Mouse (Mus musculus): ENCODE results near the gene Lin28a. TPM values are rescaled to one million over a fixed set of nuclear protein-coding genes. Genes with fewer than 3 reads are reported as not detected.

Gene Lin28a
- polyA plus RNA-seq, 1 experiment from 2014 or later: 0.15 TPM

DNA sequence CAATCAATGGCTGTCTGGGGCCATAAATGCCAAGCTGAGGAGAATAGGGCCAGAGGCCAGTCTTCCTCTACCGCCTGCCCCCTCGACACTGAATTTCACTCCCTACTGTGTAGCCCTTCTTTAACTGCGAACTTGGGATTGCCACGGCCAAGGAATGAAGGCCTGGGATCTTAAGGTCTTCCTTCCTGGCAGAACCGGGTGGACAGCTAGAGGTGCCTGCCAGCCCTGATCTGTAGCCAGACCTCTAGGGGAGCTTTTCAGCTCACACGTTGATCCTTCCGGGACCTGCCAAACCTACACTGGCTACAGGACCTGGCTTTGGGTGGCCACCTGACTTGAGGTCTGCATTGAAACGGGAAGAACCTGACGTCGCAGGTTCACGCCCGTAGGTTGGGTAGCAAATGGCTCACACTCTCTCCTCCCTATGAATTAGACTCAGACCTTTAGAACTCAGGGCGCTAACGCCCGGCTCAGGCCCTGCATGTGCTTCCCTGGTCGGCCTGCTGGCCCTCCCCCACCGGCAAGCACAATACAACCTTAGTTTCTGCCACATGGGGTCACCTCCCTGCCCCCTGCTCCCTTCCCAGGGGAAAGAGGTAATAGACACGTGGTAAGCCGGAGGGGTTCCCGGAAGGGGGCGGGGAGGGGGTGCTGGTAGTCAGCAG, 1.3 kb downstream of the Lin28a start:
- H3K9ac ChIP-seq: no peak overlapping the region
- no peak for ATAC-seq
- no peak overlapping the region for H3K27ac ChIP-seq
- H3K36me3 ChIP-seq (ENCODE audit: poor library complexity, severe bottlenecking): no peaks in the 10 kb centered on the region
- H3K4me2 ChIP-seq: peak overlapping the region; percentile 58
- H3K27me3 ChIP-seq: peaks cover 41% of the 10 kb centered on the region
- WGBS: 2% methylated on average over 21 of the region's 21 CpGs
- H3K4me1 ChIP-seq: peaks cover 44% of the 10 kb centered on the region
- H3K9me3 ChIP-seq (replicated peaks): no peaks in the 10 kb centered on the region
- peak overlapping the region; percentile 30 for H3K4me3 ChIP-seq

DNA sequence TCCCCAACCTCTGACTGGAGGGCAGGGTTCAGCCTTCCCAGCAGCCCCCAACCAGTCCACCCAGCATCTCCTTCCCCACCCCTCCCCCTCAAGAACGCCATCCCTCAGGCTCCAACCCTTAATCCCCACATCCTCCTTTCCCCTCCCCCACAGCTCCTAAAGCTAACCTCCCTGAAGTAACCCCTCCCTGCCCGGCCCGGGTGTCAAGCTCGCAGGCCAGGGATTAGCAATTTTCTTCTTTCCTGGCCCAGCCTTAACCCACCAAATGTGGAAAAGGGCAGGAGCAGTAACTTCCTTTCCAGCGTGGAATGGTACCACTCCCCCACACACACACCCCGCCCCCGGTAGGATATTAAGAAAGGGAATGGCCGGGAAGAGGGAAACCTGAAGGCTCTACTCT, 1.9 kb downstream of the Lin28a start:
- Histone ChIP-seq H3K27ac (no peak overlapping the region), H3K4me3 (no peak overlapping the region), H3K36me3 (ENCODE audit: poor library complexity, severe bottlenecking) (no peaks in the 10 kb centered on the region), H3K9me3 (replicated peaks) (no peaks in the 10 kb centered on the region), H3K27me3 (peaks cover 41% of the 10 kb centered on the region), H3K9ac (no peak overlapping the region), H3K4me1 (peaks cover 47% of the 10 kb centered on the region), H3K4me2 (peak overlapping the region; percentile 58; the same call in 1 of the 2 replicates)
- WGBS: under 1% methylated on average over 8 of the region's 8 CpGs
- ATAC-seq: no peak

DNA sequence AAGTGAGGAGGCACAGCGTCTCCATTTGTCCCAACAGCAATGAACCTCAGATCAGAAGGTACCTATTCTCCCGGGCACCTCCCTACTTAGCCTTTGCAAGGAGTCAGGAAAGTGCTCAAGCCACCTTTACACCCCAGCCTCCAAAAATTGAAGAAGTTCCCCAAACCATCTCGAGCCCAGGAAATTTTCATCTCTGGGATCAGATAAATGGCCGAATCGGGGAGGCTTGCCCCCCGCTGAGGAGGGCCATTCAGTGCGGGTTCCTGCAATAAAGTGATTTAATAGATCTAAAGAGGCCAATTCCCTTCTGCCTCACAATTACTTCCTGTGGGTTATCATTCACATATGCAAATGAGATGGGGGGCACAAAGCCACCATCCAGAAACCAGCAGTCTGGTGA, 2.4 kb downstream of the Lin28a start:
- Histone ChIP-seq H3K4me1 (peaks cover 53% of the 10 kb centered on the region), H3K4me2 (no peak overlapping the region), H3K27me3 (peaks cover 41% of the 10 kb centered on the region), H3K4me3 (no peak overlapping the region), H3K9ac (no peak overlapping the region), H3K27ac (no peak overlapping the region), H3K36me3 (ENCODE audit: poor library complexity, severe bottlenecking) (no peaks in the 10 kb centered on the region), H3K9me3 (replicated peaks) (no peaks in the 10 kb centered on the region)
- WGBS: under 1% methylated on average over 7 of the region's 7 CpGs
- ATAC-seq: no peak

DNA sequence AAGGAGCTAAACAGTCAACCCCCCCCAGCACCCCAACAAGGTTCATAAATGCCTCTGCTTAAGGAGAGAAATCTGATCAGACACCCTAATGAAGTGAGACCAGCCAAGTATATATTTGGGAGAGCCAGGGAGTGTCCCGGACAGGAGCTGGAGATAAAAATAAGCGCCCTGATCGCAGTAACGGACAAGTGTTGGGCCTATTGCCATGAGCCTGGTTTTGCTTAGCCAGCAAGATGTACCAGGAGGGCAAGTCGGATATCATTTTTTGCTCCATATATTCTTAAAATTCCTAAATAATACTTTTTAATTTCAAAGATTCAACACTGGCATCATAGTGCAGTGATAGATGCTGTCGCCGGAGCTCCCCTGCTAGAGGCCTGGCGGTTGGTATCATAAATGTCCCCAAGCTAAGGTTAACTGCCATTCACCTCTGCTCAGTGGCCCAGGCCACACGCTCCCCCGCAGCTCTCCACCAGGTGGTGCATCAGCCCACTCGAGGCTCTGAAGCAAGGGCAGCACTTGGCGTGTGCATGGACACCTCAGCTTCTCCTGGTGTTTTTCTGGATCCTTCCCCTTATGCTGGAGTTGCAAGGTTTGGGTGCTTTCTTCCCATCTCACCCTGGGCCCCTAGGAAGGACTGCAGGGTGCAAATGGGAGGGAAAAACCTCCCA, 5.6 kb downstream of the Lin28a start:
- H3K27ac ChIP-seq: no peak overlapping the region
- H3K4me2 ChIP-seq: no peak overlapping the region
- no peak overlapping the region for H3K4me3 ChIP-seq
- no peak overlapping the region for H3K9ac ChIP-seq
- peaks cover 18% of the 10 kb centered on the region for H3K27me3 ChIP-seq
- no peak for ATAC-seq
- H3K9me3 ChIP-seq (replicated peaks): no peaks in the 10 kb centered on the region
- no peaks in the 10 kb centered on the region for H3K36me3 ChIP-seq (ENCODE audit: poor library complexity, severe bottlenecking)
- WGBS: 43% methylated on average over 12 of the region's 12 CpGs
- peaks cover 31% of the 10 kb centered on the region for H3K4me1 ChIP-seq

DNA sequence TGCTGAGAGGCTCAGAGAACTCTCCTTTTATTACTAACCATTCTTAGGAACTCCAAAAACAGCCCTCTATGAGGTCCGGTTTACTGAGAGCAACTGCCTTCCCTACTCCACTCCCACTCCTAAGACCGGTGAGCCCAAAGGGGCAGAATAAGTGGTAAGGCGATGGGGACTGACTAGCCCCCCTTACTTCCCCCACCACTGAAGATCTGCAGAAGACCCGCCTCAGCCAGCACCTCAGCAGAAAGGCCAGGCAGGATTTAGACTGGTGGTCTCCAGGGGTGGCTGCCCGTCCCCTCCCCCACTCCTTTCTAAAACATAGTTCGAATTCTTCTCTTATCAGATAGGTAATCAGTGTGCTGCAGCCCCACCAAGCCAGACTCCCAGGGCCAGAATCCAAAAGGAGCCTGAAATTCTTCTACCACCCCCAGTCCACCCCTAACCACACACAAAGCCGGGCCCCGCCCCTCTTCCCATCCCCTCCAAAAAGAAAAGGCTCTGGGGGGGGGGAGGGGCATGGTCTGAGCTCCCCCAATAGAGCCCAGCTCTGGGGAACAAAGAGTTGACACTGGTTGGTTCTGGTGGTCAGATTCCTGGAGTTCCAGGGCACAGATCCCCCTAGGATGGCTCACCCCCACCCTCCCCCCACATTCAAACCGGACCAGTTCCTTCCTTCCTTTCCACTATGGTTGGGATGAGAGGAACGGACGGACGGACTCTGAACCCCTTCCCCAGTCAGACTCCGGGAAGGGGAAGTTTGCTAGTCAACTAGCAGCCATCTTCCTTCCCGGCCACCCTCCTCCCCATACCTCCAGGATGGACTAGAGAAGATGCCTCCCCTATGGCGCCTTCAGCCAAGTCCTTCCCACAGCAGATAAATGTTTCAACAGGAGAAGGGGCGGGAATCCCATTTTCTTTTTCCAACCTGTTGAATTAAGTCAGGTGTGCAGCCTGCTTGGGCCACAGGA, 6.9 kb downstream of the Lin28a start:
- Histone ChIP-seq H3K9ac (no peak overlapping the region), H3K4me1 (peaks cover 18% of the 10 kb centered on the region), H3K4me2 (no peak overlapping the region), H3K9me3 (replicated peaks) (no peaks in the 10 kb centered on the region), H3K27me3 (peaks cover 5% of the 10 kb centered on the region; the same call in 1 of the 2 replicates), H3K4me3 (no peak overlapping the region), H3K27ac (no peak overlapping the region), H3K36me3 (ENCODE audit: poor library complexity, severe bottlenecking) (no peaks in the 10 kb centered on the region)
- 2% methylated on average over 16 of the region's 16 CpGs for WGBS
- ATAC-seq: no peak

DNA sequence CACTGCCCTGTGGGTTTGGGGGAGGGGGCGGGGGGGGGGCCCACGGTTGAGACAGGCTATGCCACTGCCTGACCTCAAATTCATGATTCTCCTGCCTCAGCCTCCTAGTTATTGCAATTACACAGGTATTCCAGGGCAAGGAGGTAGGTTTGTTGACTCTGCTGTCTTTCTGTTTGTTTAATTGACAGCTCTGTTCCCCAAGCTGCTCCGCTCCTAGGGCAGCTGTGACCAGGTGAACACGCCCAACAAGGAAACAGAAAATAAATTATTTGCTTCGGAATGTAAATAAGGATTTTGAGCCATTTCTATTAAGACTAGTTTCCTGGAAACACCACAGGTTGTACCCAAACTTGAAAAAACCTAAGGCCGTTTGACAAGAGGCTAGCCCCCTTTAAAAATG, 8.9 kb downstream of the Lin28a start:
- Histone ChIP-seq H3K9me3 (replicated peaks) (no peaks in the 10 kb centered on the region), H3K4me1 (peaks cover 14% of the 10 kb centered on the region), H3K4me2 (no peak overlapping the region), H3K27ac (no peak overlapping the region), H3K36me3 (ENCODE audit: poor library complexity, severe bottlenecking) (no peaks in the 10 kb centered on the region), H3K27me3 (no peaks in the 10 kb centered on the region), H3K4me3 (no peak overlapping the region), H3K9ac (no peak overlapping the region)
- WGBS: 52% methylated on average over 6 of the region's 6 CpGs
- ATAC-seq: no peak

DNA sequence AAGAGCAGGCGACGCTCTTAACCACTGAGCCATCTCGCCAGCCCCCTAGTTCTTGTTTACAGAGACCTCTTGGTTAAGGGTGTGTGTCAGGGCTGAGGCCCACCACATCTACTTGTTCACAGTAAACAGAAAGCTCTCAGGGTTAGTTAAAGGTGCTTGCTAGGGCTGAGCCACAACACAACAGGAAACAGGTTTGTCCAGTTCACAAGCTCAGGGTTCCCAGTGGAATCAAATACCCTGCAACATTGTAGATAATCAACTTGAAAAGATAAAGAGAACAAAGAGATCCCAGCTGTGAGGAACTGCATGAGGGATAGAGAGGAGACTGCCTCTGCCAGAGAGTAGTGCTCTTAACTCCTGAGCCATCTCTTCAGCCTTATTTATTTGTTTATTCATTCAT, 11.8 kb downstream of the Lin28a start:
- no peaks in the 10 kb centered on the region for H3K27me3 ChIP-seq
- H3K4me3 ChIP-seq: no peak overlapping the region
- no peak overlapping the region for H3K4me2 ChIP-seq
- H3K9me3 ChIP-seq (replicated peaks): no peaks in the 10 kb centered on the region
- H3K9ac ChIP-seq: no peak overlapping the region
- H3K4me1 ChIP-seq: peaks cover 37% of the 10 kb centered on the region
- no peak overlapping the region for H3K27ac ChIP-seq
- no peaks in the 10 kb centered on the region for H3K36me3 ChIP-seq (ENCODE audit: poor library complexity, severe bottlenecking)
- 95% methylated on average over 3 of the region's 3 CpGs for WGBS
- no peak for ATAC-seq

DNA sequence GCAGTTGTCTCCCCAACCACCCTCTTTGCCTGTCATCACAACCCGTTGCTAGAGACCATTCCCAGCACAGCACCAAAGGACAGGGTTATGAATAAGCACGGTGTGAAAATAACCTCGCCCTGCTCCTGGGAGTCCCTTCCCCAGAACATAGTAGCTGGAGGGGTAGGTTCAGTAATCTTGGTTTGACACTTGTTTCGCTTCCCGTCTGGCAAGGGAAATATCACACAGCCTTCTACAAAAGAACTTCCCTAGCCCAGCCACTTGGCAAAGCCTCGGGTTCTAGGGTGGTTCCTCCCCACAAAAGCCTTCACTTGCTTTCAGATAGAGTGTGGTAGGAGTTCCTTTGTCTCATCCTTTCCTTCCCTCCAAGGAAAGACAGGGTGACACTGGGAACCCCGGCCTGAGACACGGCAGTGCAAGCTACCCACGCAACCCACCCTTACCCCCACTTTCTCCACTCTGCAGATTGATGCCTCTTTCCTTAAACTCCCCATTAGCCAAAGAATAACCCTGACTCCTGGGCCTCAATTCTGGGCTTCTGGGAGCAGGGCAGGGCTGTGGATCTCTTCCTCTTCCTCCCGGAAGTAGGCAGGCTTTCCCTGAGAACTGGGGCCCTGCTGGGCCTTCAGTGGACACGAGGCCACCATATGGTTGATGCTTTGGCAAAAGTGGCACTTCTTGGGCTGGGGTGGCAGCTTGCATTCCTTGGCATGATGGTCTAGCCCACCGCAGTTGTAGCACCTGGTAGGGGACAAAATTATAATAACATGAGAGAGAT, 12.9 kb downstream of the Lin28a start:
- 64% methylated on average over 12 of the region's 12 CpGs for WGBS
- no peak for ATAC-seq
- H3K27ac ChIP-seq: no peak overlapping the region
- H3K9me3 ChIP-seq (replicated peaks): no peaks in the 10 kb centered on the region
- H3K36me3 ChIP-seq (ENCODE audit: poor library complexity, severe bottlenecking): no peaks in the 10 kb centered on the region
- peaks cover 39% of the 10 kb centered on the region for H3K4me1 ChIP-seq
- no peak overlapping the region for H3K4me2 ChIP-seq
- no peaks in the 10 kb centered on the region for H3K27me3 ChIP-seq
- no peak overlapping the region for H3K4me3 ChIP-seq
- no peak overlapping the region for H3K9ac ChIP-seq

DNA sequence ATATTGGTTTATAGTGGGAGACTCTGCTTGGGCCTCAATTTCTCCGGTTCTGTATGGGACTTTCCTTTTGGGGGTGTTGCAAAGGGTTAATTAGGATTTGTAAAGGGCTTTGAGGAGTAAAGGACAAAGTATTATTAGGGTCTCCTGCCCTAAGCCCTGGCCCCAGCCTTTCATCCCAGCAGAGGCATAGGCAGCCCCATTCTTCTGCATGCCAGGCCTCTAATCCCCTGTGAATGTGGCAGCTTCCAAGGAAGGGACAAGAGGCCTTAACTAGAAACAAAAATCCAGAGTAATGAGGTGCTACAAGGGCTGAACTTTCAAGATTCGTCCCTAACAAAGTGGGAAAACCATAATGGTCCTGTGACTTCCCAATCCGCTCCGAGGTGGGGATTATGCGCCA, 15.7 kb downstream of the Lin28a start:
- WGBS: 2% methylated on average over 5 of the region's 5 CpGs
- H3K4me1 ChIP-seq: peaks cover 51% of the 10 kb centered on the region
- no peak overlapping the region; the same call in 1 of the 2 replicates for H3K9ac ChIP-seq
- no peak overlapping the region for H3K4me3 ChIP-seq
- peak overlapping the region; percentile 55 for H3K27ac ChIP-seq
- H3K9me3 ChIP-seq (replicated peaks): no peaks in the 10 kb centered on the region
- H3K27me3 ChIP-seq: no peaks in the 10 kb centered on the region
- no peak for ATAC-seq
- no peaks in the 10 kb centered on the region for H3K36me3 ChIP-seq (ENCODE audit: poor library complexity, severe bottlenecking)
- H3K4me2 ChIP-seq: no peak overlapping the region

DNA sequence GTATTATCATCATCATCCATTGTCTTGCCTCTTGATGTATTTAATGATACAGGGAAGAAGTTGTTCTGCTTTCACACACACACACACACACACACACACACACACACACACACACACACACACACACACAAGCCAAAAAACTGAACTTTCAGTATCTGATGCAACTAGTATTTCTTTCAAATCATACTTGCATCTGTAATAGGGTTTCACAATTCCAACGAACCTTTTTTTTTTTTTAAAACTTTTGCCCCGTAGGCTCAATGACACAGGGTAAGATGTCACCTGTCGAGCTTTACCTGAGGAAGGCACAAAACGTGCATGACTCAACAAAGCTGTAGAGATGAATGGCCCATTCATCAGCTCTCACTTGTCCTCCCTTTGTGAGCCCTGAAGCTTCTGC, 16.4 kb downstream of the Lin28a start:
- Histone ChIP-seq H3K27me3 (no peaks in the 10 kb centered on the region), H3K4me1 (peaks cover 51% of the 10 kb centered on the region), H3K27ac (no peak overlapping the region), H3K4me3 (no peak overlapping the region), H3K36me3 (ENCODE audit: poor library complexity, severe bottlenecking) (no peaks in the 10 kb centered on the region), H3K9ac (no peak overlapping the region), H3K9me3 (replicated peaks) (no peaks in the 10 kb centered on the region), H3K4me2 (no peak overlapping the region)
- WGBS: 6% methylated on average over 4 of the region's 4 CpGs
- no peak for ATAC-seq

DNA sequence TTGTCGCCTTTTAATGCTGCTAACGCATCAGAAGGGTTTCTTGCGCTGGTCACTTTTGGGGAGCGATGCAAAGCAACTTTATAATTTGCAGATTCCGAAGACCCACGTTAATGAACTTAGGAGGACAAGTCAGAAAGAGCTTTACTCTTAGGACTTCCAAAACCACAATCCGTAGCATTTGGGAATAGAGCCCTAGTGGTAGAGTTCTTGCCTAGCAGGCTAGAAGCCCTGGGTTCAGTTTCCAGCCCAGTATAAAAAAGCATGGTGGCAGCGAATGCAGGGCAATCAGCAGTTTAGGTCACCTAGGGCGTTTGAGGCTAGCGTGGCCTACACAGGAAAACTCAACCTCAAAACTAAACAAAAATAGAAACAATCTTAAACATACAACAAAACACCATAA, 16.9 kb downstream of the Lin28a start:
- no peak for ATAC-seq
- Histone ChIP-seq H3K27ac (no peak overlapping the region), H3K27me3 (no peaks in the 10 kb centered on the region), H3K4me1 (peaks cover 51% of the 10 kb centered on the region), H3K9ac (no peak overlapping the region), H3K4me2 (no peak overlapping the region), H3K4me3 (no peak overlapping the region), H3K36me3 (ENCODE audit: poor library complexity, severe bottlenecking) (0 out of 2 replicates have a peak, but pooled peaks cover 3% of the 10 kb centered on the region), H3K9me3 (replicated peaks) (no peaks in the 10 kb centered on the region)
- WGBS: 47% methylated on average over 10 of the region's 10 CpGs
